Mouse (Mus musculus) neural tube, embryonic 14.5 days (tissue): ENCODE data around the gene Mab21l3. TPM values are rescaled to one million over a fixed set of nuclear protein-coding genes. Genes with fewer than 3 reads are reported as not detected.

ENCODE experiments used
- ATAC-seq: fragments of 200-750 bp; cut with Nextera tagmentation; 2 replicates; pipeline ENCODE4 v1.8.0; 2017; ENCODE audit warnings: low read depth, mild to moderate bottlenecking, moderate TSS enrichment, moderate library complexity
- H3K27ac ChIP-seq: fragments of 300-500 bp; sonication (generic); 2 replicates; pipeline ENCODE4 v1.5.1; 2014; ENCODE audit warnings: low read depth, mild to moderate bottlenecking, control low read depth, low read length, moderate library complexity, mixed read lengths
- H3K27me3 ChIP-seq: fragments of 300-500 bp; sonication (generic); 2 replicates; pipeline ENCODE4 v1.6.1; 2014; ENCODE audit warnings: low read length; ENCODE audit not compliant: control insufficient read depth, insufficient read depth
- H3K36me3 ChIP-seq: fragments of 300-500 bp; sonication (generic); 2 replicates; pipeline ENCODE4 v1.6.1; 2014; ENCODE audit warnings: low read length, mixed read lengths; ENCODE audit not compliant: control insufficient read depth, insufficient read depth
- H3K4me1 ChIP-seq: fragments of 300-500 bp; sonication (generic); 2 replicates; pipeline ENCODE4 v1.6.1; 2014; ENCODE audit warnings: low read length; ENCODE audit not compliant: control insufficient read depth, insufficient read depth
- H3K4me2 ChIP-seq: fragments of 300-500 bp; sonication (generic); 2 replicates; pipeline ENCODE4 v1.6.1; 2014; ENCODE audit warnings: mild to moderate bottlenecking, low read depth, low read length, control low read depth
- H3K4me3 ChIP-seq: fragments of 300-500 bp; sonication (generic); 2 replicates; pipeline ENCODE4 v1.5.1; 2014; ENCODE audit warnings: low read depth, low read length, control low read depth, mixed read lengths
- H3K9ac ChIP-seq: fragments of 300-500 bp; sonication (generic); replicated peaks from 2 replicates; pipeline ENCODE4 v1.6.1; 2014; ENCODE audit warnings: low read depth, mild to moderate bottlenecking, control low read depth, low read length, mixed read lengths
- H3K9me3 ChIP-seq: fragments of 300-500 bp; sonication (generic); 2 replicates; pipeline ENCODE4 v1.6.1; 2016; ENCODE audit warnings: low read length; ENCODE audit not compliant: control insufficient read depth
- WGBS: fragments of 180-500 bp; shearing (Covaris S2); extraction: QIAGEN DNeasy Blood & Tissue Kit; methylation state at CpG from one replicate; pipeline ENCODE4 v1.1.7; 2014; 5-methylcytosine and 5-hydroxymethylcytosine counted together
- polyA plus RNA-seq: library from polyadenylated mRNA; unstranded; fragments of >200 nt; fragmentation: Nextera tagmentation; extraction: Ambion mirVana; gene quantifications from 2 replicates; pipeline ENCODE4 v1.2.1, GENCODE M21; 2014

Gene Mab21l3
- polyA plus RNA-seq, 1 experiment from 2014 or later = 0.12 TPM

GRCm38 (mm10) chr3:101792191-101792590, 56.6 kb downstream of the Mab21l3 start:
- Histone ChIP-seq H3K27me3 (no peaks in the 10 kb centered on the region), H3K36me3 (no peaks in the 10 kb centered on the region), H3K4me1 (peaks cover 2% of the 10 kb centered on the region), H3K27ac (no peak overlapping the region), H3K9ac (no peak overlapping the region), H3K4me2 (no peak overlapping the region), H3K4me3 (no peak overlapping the region), H3K9me3 (no peaks in the 10 kb centered on the region)
- 67% methylated on average over 4 of the region's 4 CpGs for WGBS
- ATAC-seq = no peak

GRCm38 (mm10) chr3:101784768-101785424, 63.9 kb downstream of the Mab21l3 start:
- ATAC-seq = no peak
- WGBS = 36% methylated on average over 10 of the region's 10 CpGs
- Histone ChIP-seq H3K9me3 (no peaks in the 10 kb centered on the region), H3K4me2 (no peak overlapping the region), H3K27ac (no peak overlapping the region), H3K9ac (no peak overlapping the region), H3K36me3 (no peaks in the 10 kb centered on the region), H3K27me3 (no peaks in the 10 kb centered on the region), H3K4me3 (no peak overlapping the region), H3K4me1 (peaks cover 9% of the 10 kb centered on the region; the same call in 1 of the 2 replicates)

DNA sequence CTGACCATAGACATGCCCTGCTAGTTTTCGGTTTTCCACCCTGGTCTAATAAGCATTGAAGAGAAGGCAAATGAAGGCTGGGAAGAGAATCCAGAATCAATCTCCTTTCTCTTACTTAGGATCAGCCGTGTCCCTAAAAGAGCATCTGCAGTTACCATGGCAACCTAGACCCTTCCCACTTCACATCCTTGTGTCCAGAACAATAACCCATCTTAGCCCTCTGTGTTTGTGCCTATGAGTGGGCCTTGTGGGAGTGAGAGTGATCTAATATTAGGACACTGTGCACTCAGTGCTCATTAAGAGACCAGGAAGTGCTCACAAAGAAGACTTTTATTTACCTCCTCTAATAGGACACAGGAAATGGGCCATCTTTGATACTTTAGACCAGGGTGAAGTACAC, 65.0 kb downstream of the Mab21l3 start:
- no peaks in the 10 kb centered on the region for H3K36me3 ChIP-seq
- H3K9me3 ChIP-seq = no peaks in the 10 kb centered on the region
- H3K4me3 ChIP-seq = no peak overlapping the region
- H3K4me1 ChIP-seq = peaks cover 9% of the 10 kb centered on the region; the same call in 1 of the 2 replicates
- no peak overlapping the region for H3K27ac ChIP-seq
- WGBS = 32% methylated on average over 2 of the region's 2 CpGs
- no peak overlapping the region for H3K9ac ChIP-seq
- ATAC-seq = no peak
- no peaks in the 10 kb centered on the region for H3K27me3 ChIP-seq
- no peak overlapping the region for H3K4me2 ChIP-seq

- H3K27ac ChIP-seq = peak overlapping the region; percentile 44; the same call in 1 of the 2 replicates
- WGBS = 28% methylated on average over 6 of the region's 6 CpGs
These were observed 67.8 kb downstream of the Mab21l3 start for GRCm38 (mm10) chr3:101780874-101781483.

GRCm38 (mm10) chr3:101778896-101779665, 69.7 kb downstream of the Mab21l3 start:
- Histone ChIP-seq H3K4me1 (peaks cover 9% of the 10 kb centered on the region; the same call in 1 of the 2 replicates), H3K4me3 (no peak overlapping the region), H3K9ac (no peak overlapping the region), H3K36me3 (no peaks in the 10 kb centered on the region), H3K27me3 (no peaks in the 10 kb centered on the region), H3K4me2 (no peak overlapping the region), H3K27ac (no peak overlapping the region), H3K9me3 (no peaks in the 10 kb centered on the region)
- ATAC-seq = peak; percentile 26; the same call in 1 of the 2 replicates
- 49% methylated on average over 16 of the region's 16 CpGs for WGBS

More at GRCm38 (mm10) chr3:101780874-101781483, 67.8 kb downstream of the Mab21l3 start:
- H3K4me2 ChIP-seq = no peak overlapping the region
- no peak overlapping the region for H3K4me3 ChIP-seq
- H3K27me3 ChIP-seq = no peaks in the 10 kb centered on the region
- H3K4me1 ChIP-seq = peaks cover 9% of the 10 kb centered on the region; the same call in 1 of the 2 replicates
- H3K36me3 ChIP-seq = no peaks in the 10 kb centered on the region
- peak; percentile 77 for ATAC-seq
- no peak overlapping the region for H3K9ac ChIP-seq
- no peaks in the 10 kb centered on the region for H3K9me3 ChIP-seq

DNA sequence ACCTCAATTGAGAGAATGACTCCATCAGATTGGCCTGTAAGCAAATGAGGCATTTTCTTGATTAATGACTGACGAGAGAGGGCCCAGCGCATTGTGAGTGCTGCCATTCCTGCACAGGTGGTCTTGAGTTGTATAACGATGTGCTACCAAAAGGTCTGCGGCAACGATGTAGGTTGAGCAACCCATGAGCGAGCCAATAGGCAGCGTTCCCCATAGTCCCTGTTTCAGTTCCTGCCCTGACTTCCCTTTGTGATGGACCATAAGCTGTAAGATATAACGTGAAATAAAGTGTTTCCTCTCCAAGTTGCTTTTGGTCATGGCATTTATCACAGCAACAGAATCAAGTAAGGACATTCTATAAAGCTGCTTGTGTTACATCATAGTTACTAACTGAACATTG, 73.0 kb downstream of the Mab21l3 start:
- Histone ChIP-seq H3K4me1 (peaks cover 1% of the 10 kb centered on the region; the same call in 1 of the 2 replicates), H3K9me3 (no peaks in the 10 kb centered on the region), H3K27ac (no peak overlapping the region), H3K36me3 (no peaks in the 10 kb centered on the region), H3K9ac (no peak overlapping the region), H3K4me3 (no peak overlapping the region), H3K4me2 (no peak overlapping the region), H3K27me3 (no peaks in the 10 kb centered on the region)
- ATAC-seq = no peak
- WGBS = 92% methylated on average over 8 of the region's 8 CpGs

- Histone ChIP-seq H3K9ac (no peak overlapping the region), H3K36me3 (no peaks in the 10 kb centered on the region), H3K4me2 (no peak overlapping the region), H3K27me3 (no peaks in the 10 kb centered on the region), H3K4me1 (0 out of 2 replicates have a peak, but pooled peaks cover 2% of the 10 kb centered on the region), H3K4me3 (no peak overlapping the region), H3K9me3 (no peaks in the 10 kb centered on the region), H3K27ac (no peak overlapping the region)
- no peak for ATAC-seq
- 88% methylated on average over 3 of the region's 3 CpGs for WGBS
These were observed 78.2 kb downstream of the Mab21l3 start for GRCm38 (mm10) chr3:101770540-101770939.

DNA sequence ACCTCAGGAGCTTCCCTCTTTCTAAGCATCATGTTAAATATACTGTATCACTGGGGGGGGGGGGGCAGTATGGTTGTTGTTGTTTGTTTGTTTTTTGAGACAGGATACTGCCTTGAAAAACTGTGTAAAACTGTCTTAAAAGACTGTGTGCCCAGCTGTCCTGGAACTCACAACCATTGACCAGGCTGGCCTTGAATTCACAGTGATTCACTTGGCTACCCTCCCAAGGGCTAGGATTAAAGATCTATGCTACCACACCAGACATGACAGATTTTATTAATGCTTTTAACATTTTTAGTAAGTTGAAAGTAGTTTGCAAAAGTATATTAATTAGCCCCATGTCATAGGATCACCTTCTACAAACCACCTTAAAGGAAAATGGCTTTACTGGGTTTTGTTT, 85.2 kb downstream of the Mab21l3 start:
- Histone ChIP-seq H3K9ac (no peak overlapping the region), H3K9me3 (no peaks in the 10 kb centered on the region), H3K27me3 (no peaks in the 10 kb centered on the region), H3K27ac (no peak overlapping the region), H3K4me1 (0 out of 2 replicates have a peak, but pooled peaks cover 2% of the 10 kb centered on the region), H3K36me3 (no peaks in the 10 kb centered on the region), H3K4me2 (no peak overlapping the region), H3K4me3 (no peak overlapping the region)
- no peak for ATAC-seq
